Mouse (Mus musculus): ENCODE measurements at regions not wholly inside any gene's neighbourhood (a gene's known extent, or its start where the extent isn't known, plus 50 kb on each side); places are given as distances from the start of the nearest gene placed in this dataset.

GRCm38 (mm10) chr3:133625046-133625445, 80.1 kb upstream of the Tet2 start:
- TF ChIP-seq CTCF (IDR thresholded peaks at IDR 0.05; ENCODE audit: borderline replicate concordance, extremely low read depth, insufficient read depth, insufficient read length) = no peak
- no peak for TF ChIP-seq POLR2A (IDR thresholded peaks at IDR 0.05; ENCODE audit: borderline replicate concordance, extremely low read depth, insufficient read depth, insufficient read length, poor library complexity, severe bottlenecking)
- no peak for DNase-seq (ENCODE audit: low read depth)

DNA sequence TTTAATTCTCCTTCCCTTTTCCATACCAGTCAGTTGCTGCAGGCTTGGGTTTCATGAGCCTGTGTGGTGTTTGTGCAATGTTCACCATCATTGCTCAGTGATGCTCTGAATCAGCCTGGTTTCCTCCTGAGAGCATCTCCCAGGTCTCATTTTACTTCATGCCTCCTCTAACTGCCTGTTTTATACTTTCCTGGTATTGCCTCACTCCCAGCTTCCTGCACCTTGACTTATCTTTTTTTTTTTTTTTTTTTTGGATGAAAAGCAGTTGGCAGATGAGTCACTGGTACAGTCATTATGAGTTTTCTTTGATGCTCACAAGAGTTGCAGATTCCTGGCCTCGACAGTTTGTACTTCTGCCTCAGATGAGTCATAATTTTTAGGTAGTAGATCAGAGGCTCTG, 81.5 kb upstream of the Tet2 start:
- DNase-seq (ENCODE audit: low read depth) = no peak
- TF ChIP-seq CTCF (IDR thresholded peaks at IDR 0.05; ENCODE audit: borderline replicate concordance, extremely low read depth, insufficient read depth, insufficient read length) = no peak
- TF ChIP-seq POLR2A (IDR thresholded peaks at IDR 0.05; ENCODE audit: borderline replicate concordance, extremely low read depth, insufficient read depth, insufficient read length, poor library complexity, severe bottlenecking) = no peak

GRCm38 (mm10) chr3:133627116-133627844, 82.3 kb upstream of the Tet2 start:
- no peak for DNase-seq (ENCODE audit: low read depth)
- no peak for TF ChIP-seq CTCF (IDR thresholded peaks at IDR 0.05; ENCODE audit: borderline replicate concordance, extremely low read depth, insufficient read depth, insufficient read length)
- TF ChIP-seq POLR2A (IDR thresholded peaks at IDR 0.05; ENCODE audit: borderline replicate concordance, extremely low read depth, insufficient read depth, insufficient read length, poor library complexity, severe bottlenecking) = no peak

DNA sequence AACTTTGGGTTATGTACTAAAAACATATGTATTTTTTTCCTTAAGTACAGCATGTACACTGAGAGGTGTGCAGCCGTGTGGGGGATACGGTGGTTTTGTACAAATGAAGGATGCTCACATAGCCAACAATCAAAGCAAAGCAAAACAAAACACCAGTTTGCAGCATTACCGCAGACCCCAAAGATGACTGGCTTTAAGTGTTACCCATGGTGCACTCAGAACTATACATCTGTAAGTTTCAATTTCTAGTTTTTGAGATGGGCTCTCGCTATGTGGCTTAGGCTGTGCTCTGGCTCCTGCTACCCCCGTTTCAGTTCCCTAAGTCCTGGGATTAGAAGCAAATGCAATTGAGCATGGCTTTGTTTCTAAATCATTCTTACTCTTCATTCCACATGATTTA, 89.4 kb upstream of the Tet2 start:
- no peak for DNase-seq (ENCODE audit: low read depth)
- TF ChIP-seq CTCF (IDR thresholded peaks at IDR 0.05; ENCODE audit: borderline replicate concordance, extremely low read depth, insufficient read depth, insufficient read length) (no peak), POLR2A (IDR thresholded peaks at IDR 0.05; ENCODE audit: borderline replicate concordance, extremely low read depth, insufficient read depth, insufficient read length, poor library complexity, severe bottlenecking) (no peak)

GRCm38 (mm10) chr3:133645604-133646003, 100.7 kb upstream of the Tet2 start:
- TF ChIP-seq POLR2A (IDR thresholded peaks at IDR 0.05; ENCODE audit: borderline replicate concordance, extremely low read depth, insufficient read depth, insufficient read length, poor library complexity, severe bottlenecking) (no peak), CTCF (IDR thresholded peaks at IDR 0.05; ENCODE audit: borderline replicate concordance, extremely low read depth, insufficient read depth, insufficient read length) (no peak)
- DNase-seq (ENCODE audit: low read depth) = no peak

DNA sequence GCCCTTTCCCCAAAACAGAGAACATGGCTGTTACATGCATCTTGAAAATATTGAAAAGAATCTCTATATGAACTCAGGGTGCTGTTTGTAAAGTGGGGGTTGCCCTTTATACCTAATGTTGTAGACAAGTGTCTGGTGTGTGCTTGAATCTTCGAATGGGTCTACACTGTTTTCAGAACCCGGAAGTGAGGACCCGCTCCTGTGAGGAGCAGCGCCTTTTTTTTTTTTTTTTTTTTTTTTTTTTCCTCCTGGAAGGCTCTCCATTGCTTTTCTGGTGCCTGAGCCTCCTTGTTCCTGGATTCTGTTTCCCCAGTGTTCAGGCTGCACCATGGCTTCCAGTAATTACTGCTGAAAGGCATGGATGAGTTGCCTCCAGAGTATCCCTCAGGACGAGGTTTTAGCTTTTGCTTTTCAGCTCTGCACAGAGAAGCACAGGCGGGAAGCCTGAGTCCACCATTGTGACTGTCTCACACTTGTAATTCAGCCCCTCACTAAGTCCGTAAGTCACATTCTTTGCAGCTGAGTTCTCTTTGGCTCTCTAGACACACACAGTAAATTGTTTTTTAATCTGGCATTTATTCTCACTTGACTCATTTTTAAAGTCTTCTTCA, 101.6 kb upstream of the Tet2 start:
- TF ChIP-seq CTCF (IDR thresholded peaks at IDR 0.05; ENCODE audit: borderline replicate concordance, extremely low read depth, insufficient read depth, insufficient read length) (no peak), POLR2A (IDR thresholded peaks at IDR 0.05; ENCODE audit: borderline replicate concordance, extremely low read depth, insufficient read depth, insufficient read length, poor library complexity, severe bottlenecking) (no peak)
- DNase-seq (ENCODE audit: low read depth) = peak; percentile 53

DNA sequence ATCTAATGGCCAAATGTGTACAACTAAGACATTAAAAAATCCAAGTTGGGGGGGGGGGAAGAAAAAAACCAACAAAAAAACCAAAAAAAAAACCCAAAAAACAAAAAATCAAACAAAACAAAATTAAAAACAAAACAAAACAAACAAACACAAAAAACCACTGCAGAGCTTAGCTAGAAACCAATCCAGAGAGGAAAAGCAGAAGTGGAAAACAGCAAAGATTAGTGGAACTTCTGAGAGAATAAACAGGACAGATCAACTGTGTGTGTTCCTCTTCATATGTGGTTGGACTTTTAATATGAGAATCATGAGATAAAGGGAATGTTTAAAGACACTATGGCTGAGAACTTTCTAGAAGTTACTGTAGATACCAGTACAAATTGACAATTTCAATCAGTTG, 105.1 kb upstream of the Tet2 start:
- DNase-seq (ENCODE audit: low read depth) = no peak
- TF ChIP-seq POLR2A (IDR thresholded peaks at IDR 0.05; ENCODE audit: borderline replicate concordance, extremely low read depth, insufficient read depth, insufficient read length, poor library complexity, severe bottlenecking) (no peak), CTCF (IDR thresholded peaks at IDR 0.05; ENCODE audit: borderline replicate concordance, extremely low read depth, insufficient read depth, insufficient read length) (no peak)

DNA sequence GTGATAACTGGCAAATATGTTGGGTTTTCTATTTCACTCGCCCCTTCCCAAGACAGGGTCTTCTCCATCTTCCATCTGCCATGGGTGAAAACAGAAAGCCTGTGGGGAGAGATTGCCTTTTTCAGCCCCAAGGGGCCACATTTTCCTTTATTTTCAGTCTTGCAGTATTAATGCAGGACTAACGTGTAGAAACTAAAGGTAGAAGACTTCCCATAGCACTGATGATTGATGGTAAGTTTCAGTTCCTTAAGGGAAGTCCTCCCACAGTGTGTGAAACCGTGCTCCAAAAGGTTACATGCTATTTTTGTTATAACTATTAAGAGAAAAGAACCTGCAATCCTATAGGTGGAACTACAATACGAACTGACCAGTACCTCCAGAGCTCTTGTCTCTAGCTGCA, 107.1 kb upstream of the Tet2 start:
- TF ChIP-seq CTCF (IDR thresholded peaks at IDR 0.05; ENCODE audit: borderline replicate concordance, extremely low read depth, insufficient read depth, insufficient read length) (no peak), POLR2A (IDR thresholded peaks at IDR 0.05; ENCODE audit: borderline replicate concordance, extremely low read depth, insufficient read depth, insufficient read length, poor library complexity, severe bottlenecking) (no peak)
- DNase-seq (ENCODE audit: low read depth) = no peak

GRCm38 (mm10) chr3:133659759-133660158, 114.8 kb upstream of the Tet2 start:
- TF ChIP-seq POLR2A (IDR thresholded peaks at IDR 0.05; ENCODE audit: borderline replicate concordance, extremely low read depth, insufficient read depth, insufficient read length, poor library complexity, severe bottlenecking) (no peak), CTCF (IDR thresholded peaks at IDR 0.05; ENCODE audit: borderline replicate concordance, extremely low read depth, insufficient read depth, insufficient read length) (no peak)
- no peak for DNase-seq (ENCODE audit: low read depth)

DNA sequence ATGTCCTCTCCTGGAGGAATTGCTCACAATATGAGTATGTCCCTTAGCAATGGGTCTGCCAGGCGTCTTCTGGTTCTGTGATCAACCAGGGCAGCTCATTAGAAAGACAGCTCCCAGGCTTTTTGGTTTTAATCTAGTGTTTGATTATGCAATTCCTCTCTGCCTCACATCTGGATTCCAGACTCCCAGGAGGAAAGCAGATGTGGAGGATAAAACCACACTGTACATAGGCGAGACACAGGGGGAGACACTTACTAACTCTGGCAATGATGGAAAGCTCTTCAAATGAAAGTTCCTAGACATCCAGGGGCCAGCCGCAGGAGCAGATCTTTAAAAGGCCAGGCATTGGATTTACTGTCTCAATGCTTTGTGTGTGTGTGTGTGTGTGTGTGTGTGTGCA, 116.4 kb upstream of the Tet2 start:
- DNase-seq (ENCODE audit: low read depth) = no peak
- TF ChIP-seq POLR2A (IDR thresholded peaks at IDR 0.05; ENCODE audit: borderline replicate concordance, extremely low read depth, insufficient read depth, insufficient read length, poor library complexity, severe bottlenecking) (no peak), CTCF (IDR thresholded peaks at IDR 0.05; ENCODE audit: borderline replicate concordance, extremely low read depth, insufficient read depth, insufficient read length) (no peak)

- no peak for DNase-seq (ENCODE audit: low read depth)
- TF ChIP-seq POLR2A (IDR thresholded peaks at IDR 0.05; ENCODE audit: borderline replicate concordance, extremely low read depth, insufficient read depth, insufficient read length, poor library complexity, severe bottlenecking) (no peak), CTCF (IDR thresholded peaks at IDR 0.05; ENCODE audit: borderline replicate concordance, extremely low read depth, insufficient read depth, insufficient read length) (no peak)
Observed at GRCm38 (mm10) chr3:133664914-133665313, 120.0 kb upstream of the Tet2 start.

All from brain, embryonic 14.5 days (tissue).